Mouse (Mus musculus) liver, postnatal 0 days (tissue): ENCODE results near the gene Tmem132e.

Experiments used
- CTCF ChIP-seq: sonication (generic); IDR thresholded peaks from 2 replicates; pipeline ENCODE4 v1.5.1; 2016; ENCODE audit warnings: antibody characterized with exemption, low read depth
- EP300 ChIP-seq: IDR thresholded peaks from 2 replicates; pipeline ENCODE4 v1.6.1; 2016; ENCODE audit warnings: antibody characterized with exemption, low read depth, mild to moderate bottlenecking

DNA sequence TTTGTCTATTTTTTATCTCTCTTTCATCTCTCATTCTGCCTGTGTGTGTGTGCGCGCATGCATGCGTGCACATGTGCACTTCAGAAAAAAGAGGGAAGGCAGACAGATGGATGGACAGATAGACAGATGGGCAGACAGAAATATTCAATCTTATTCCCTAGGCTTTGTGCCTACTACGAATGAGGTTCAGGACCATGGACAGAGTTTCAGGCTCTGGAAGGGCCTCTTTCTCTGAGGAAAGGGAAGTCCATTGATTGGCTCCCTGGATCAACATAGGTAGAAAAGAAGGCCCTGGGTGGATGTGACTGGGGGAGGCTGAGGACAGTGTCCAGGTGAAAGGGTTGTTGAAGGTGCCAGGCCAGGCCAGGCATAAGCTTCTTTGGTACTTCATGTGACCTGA, 17.1 kb upstream of the Tmem132e start:
- TF ChIP-seq CTCF (no peak), EP300 (no peak)
